Mouse (Mus musculus): ENCODE measurements around the gene Pard3. TPM values are rescaled to one million over a fixed set of nuclear protein-coding genes. Genes with fewer than 3 reads are reported as not detected.

Pard3 gene
- polyA plus RNA-seq, 1 experiment: 58.8 TPM

GRCm38 (mm10) chr8:127081297-127081696, 17.6 kb downstream of the Pard3 start:
- TF ChIP-seq POLR2A (IDR thresholded peaks at IDR 0.05; ENCODE audit: borderline replicate concordance, extremely low read depth, low read depth, low read length): no peak
- TF ChIP-seq CTCF (IDR thresholded peaks at IDR 0.05; ENCODE audit: insufficient read depth, low read length): no peak
- Histone ChIP-seq H3K4me3 (replicated peaks; ENCODE audit: extremely low read depth, low read depth, low read length) (no peak overlapping the region), H3K4me1 (ENCODE audit: control insufficient read depth, insufficient read depth, low read length) (peaks cover 33% of the 10 kb centered on the region)
- 63% methylated on average over 3 of the region's 3 CpGs for WGBS
- no peak for DNase-seq

DNA sequence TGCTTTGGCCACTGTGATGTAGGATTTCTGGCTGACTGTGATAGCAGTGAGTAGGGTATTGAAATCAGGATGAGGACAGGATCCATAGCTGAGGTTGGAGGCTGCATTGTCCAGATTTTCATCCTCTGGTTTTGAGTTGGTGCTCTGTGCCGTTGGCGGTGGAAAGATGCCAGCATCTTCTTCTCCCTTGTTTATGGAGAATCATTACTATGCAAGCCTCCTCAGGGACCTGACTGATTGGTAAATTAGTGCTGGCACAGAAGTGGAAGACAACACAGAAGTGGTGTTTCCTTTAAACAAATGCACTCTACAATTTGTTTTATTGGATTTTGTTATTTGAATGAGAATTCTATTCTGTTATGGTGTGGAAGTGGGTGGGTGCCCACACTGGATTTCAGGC, 18.8 kb downstream of the Pard3 start:
- WGBS: 53% methylated on average over 2 of the region's 2 CpGs
- Histone ChIP-seq H3K4me3 (replicated peaks; ENCODE audit: extremely low read depth, low read depth, low read length) (no peak overlapping the region), H3K4me1 (ENCODE audit: control insufficient read depth, insufficient read depth, low read length) (peaks cover 30% of the 10 kb centered on the region)
- no peak for DNase-seq
- no peak for TF ChIP-seq CTCF (IDR thresholded peaks at IDR 0.05; ENCODE audit: insufficient read depth, low read length)
- no peak for TF ChIP-seq POLR2A (IDR thresholded peaks at IDR 0.05; ENCODE audit: borderline replicate concordance, extremely low read depth, low read depth, low read length)

- 58% methylated on average over 6 of the region's 6 CpGs for WGBS
- Histone ChIP-seq H3K4me3 (replicated peaks; ENCODE audit: extremely low read depth, low read depth, low read length) (no peak overlapping the region), H3K4me1 (ENCODE audit: control insufficient read depth, insufficient read depth, low read length) (peaks cover 31% of the 10 kb centered on the region)
- no peak for TF ChIP-seq POLR2A (IDR thresholded peaks at IDR 0.05; ENCODE audit: borderline replicate concordance, extremely low read depth, low read depth, low read length)
- no peak for TF ChIP-seq CTCF (IDR thresholded peaks at IDR 0.05; ENCODE audit: insufficient read depth, low read length)
- no peak for DNase-seq
Measured at GRCm38 (mm10) chr8:127084565-127084964, 20.9 kb downstream of the Pard3 start.

DNA sequence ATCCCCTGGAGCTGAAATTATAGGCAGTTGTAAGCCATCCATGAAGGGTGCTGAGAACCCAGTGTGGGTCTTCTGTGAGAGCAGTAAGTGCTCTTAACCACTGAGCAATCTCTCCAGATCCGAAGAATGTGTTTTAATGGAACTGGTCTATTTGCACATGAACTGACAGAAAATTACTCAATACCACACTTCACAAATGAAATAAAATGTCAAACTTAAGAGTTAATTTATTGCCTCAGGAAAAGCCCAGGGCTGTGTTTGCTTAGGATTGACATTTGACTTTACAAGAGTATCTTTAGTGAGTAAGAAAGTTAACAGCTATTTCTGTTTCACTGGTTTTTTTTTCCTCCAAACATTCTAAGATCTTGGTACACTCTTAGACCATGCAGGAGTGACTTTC, 23.7 kb downstream of the Pard3 start:
- TF ChIP-seq POLR2A (IDR thresholded peaks at IDR 0.05; ENCODE audit: borderline replicate concordance, extremely low read depth, low read depth, low read length) (no peak), CTCF (IDR thresholded peaks at IDR 0.05; ENCODE audit: insufficient read depth, low read length) (no peak)
- no peak for DNase-seq
- Histone ChIP-seq H3K4me1 (ENCODE audit: control insufficient read depth, insufficient read depth, low read length) (peaks cover 18% of the 10 kb centered on the region), H3K4me3 (replicated peaks; ENCODE audit: extremely low read depth, low read depth, low read length) (no peak overlapping the region)
- 49% methylated on average over 1 of the region's 1 CpGs for WGBS

DNA sequence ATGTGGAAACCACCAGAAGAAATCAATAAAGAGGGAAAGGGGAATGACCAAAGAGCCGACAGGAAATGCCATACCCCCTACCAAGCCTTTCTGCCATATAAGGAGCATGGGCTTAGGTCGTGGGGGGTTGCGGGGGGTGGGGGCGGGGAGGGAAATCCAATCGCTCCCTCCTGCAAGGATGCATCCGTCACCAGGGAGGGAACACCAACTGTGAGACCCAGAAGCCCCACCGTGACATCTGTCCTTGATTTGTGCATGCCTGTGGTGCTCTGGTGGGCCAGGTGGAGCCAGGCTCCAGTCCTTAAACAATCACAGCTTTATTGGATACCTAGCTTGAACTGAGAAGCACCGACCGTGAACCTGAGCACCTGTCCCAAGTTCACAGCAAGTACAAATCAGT, 24.7 kb downstream of the Pard3 start:
- H3K4me1 ChIP-seq (ENCODE audit: control insufficient read depth, insufficient read depth, low read length): peaks cover 22% of the 10 kb centered on the region
- DNase-seq: no peak
- 42% methylated on average over 9 of the region's 9 CpGs for WGBS

DNA sequence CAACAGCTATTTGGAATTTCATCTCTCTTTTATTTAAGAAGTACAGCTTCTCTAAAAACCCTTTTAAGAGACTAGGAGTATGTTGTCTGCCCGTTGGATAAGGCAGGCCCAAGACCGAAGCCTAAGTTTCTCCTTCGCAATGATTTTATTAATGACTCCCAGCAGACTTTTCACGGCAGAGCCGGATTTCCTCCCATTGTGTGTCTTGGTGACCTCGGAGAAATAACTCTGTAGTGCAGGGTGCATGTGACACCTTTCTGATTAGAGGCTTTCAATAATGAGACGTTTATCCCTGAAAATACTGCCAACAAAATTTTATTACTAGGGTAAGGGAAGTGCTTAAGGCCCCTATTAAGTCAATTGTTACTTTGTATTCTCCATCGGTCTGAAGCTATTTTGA, 25.3 kb downstream of the Pard3 start:
- H3K4me3 ChIP-seq (replicated peaks; ENCODE audit: extremely low read depth, low read depth, low read length): no peak overlapping the region
- peaks cover 20% of the 10 kb centered on the region for H3K4me1 ChIP-seq (ENCODE audit: control insufficient read depth, insufficient read depth, low read length)
- TF ChIP-seq POLR2A (IDR thresholded peaks at IDR 0.05; ENCODE audit: borderline replicate concordance, extremely low read depth, low read depth, low read length) (no peak), CTCF (IDR thresholded peaks at IDR 0.05; ENCODE audit: insufficient read depth, low read length) (no peak)
- DNase-seq: no peak
- WGBS: 23% methylated on average over 8 of the region's 8 CpGs

More for the DNA sequence above, 24.7 kb downstream of the Pard3 start:
- no peak overlapping the region for H3K4me3 ChIP-seq (replicated peaks; ENCODE audit: extremely low read depth, low read depth, low read length)
- TF ChIP-seq POLR2A (IDR thresholded peaks at IDR 0.05; ENCODE audit: borderline replicate concordance, extremely low read depth, low read depth, low read length) (no peak), CTCF (IDR thresholded peaks at IDR 0.05; ENCODE audit: insufficient read depth, low read length) (no peak)

GRCm38 (mm10) chr8:127090435-127090834, 26.7 kb downstream of the Pard3 start:
- Histone ChIP-seq H3K4me3 (replicated peaks; ENCODE audit: extremely low read depth, low read depth, low read length) (no peak overlapping the region), H3K4me1 (ENCODE audit: control insufficient read depth, insufficient read depth, low read length) (peaks cover 16% of the 10 kb centered on the region)
- no peak for TF ChIP-seq CTCF (IDR thresholded peaks at IDR 0.05; ENCODE audit: insufficient read depth, low read length)
- TF ChIP-seq POLR2A (IDR thresholded peaks at IDR 0.05; ENCODE audit: borderline replicate concordance, extremely low read depth, low read depth, low read length): no peak
- no peak for DNase-seq
- WGBS: 80% methylated on average over 4 of the region's 4 CpGs

- WGBS: 88% methylated on average over 3 of the region's 3 CpGs
- Histone ChIP-seq H3K4me1 (ENCODE audit: control insufficient read depth, insufficient read depth, low read length) (peaks cover 18% of the 10 kb centered on the region), H3K4me3 (replicated peaks; ENCODE audit: extremely low read depth, low read depth, low read length) (no peak overlapping the region)
- no peak for DNase-seq
- TF ChIP-seq POLR2A (IDR thresholded peaks at IDR 0.05; ENCODE audit: borderline replicate concordance, extremely low read depth, low read depth, low read length): no peak
- no peak for TF ChIP-seq CTCF (IDR thresholded peaks at IDR 0.05; ENCODE audit: insufficient read depth, low read length)
Measured at GRCm38 (mm10) chr8:127091936-127092335, 28.2 kb downstream of the Pard3 start.

DNA sequence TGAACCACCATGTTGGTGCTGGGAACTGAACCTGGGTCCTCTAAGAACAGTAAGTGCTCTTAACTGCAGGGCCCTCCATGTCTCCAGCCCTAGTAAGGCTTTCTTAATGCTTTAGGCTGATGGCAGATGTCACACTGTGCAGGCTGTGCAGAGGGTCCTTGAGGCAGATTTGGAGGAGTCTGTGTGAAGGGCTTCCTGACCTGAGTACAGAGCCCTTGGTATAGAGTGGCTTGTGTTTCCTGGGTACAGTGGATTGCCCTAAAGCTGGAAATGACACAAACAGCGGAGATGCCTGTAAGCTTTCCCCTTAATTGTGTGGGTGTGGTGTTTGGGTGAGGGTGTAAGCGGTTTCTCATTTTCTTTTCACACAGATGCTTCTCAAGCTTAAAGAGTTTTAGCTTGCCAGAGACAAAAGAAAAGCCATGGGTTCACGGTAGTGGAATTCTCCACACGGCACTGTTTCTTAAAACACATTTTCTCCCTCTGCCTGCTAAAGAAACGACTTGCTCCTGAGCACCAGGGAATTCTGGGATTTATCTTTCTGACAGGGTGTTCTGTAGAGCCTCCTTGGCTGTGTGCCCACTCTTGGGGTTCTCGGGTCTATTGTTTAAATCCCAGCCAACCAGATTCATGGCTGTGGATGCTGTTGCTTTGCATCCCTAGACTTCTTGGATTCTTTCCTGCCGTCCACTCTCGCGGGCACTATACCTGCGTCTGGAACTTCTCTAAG, 28.9 kb downstream of the Pard3 start:
- 15% methylated on average over 10 of the region's 10 CpGs for WGBS
- TF ChIP-seq POLR2A (IDR thresholded peaks at IDR 0.05; ENCODE audit: borderline replicate concordance, extremely low read depth, low read depth, low read length): no peak
- TF ChIP-seq CTCF (IDR thresholded peaks at IDR 0.05; ENCODE audit: insufficient read depth, low read length): no peak
- no peak for DNase-seq
- H3K4me3 ChIP-seq (replicated peaks; ENCODE audit: extremely low read depth, low read depth, low read length): no peak overlapping the region
- H3K4me1 ChIP-seq (ENCODE audit: control insufficient read depth, insufficient read depth, low read length): peaks cover 18% of the 10 kb centered on the region

DNA sequence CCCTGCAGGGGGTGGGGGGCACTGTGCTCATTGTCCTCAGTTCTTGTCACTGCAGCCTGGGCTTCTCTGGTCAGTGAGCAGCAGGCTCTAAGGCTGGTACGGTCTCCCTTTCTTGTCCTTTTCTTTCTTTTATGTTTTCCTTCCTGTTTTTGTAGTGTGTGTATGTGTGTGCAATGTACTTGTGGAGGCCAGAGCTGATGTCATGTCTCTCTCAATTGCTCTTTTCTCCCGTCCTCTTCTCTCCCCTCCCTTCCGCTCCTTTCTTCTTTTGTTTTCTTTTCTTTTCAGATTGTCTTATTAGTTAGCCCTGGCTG, 29.4 kb downstream of the Pard3 start:
- WGBS: 30% methylated on average over 3 of the region's 3 CpGs

More for the DNA sequence above, 29.4 kb downstream of the Pard3 start:
- Histone ChIP-seq H3K4me1 (ENCODE audit: control insufficient read depth, insufficient read depth, low read length) (peaks cover 15% of the 10 kb centered on the region), H3K4me3 (replicated peaks; ENCODE audit: extremely low read depth, low read depth, low read length) (no peak overlapping the region)
- TF ChIP-seq POLR2A (IDR thresholded peaks at IDR 0.05; ENCODE audit: borderline replicate concordance, extremely low read depth, low read depth, low read length) (no peak), CTCF (IDR thresholded peaks at IDR 0.05; ENCODE audit: insufficient read depth, low read length) (no peak)
- DNase-seq: no peak

Data from lung, adult 2 months (tissue).